Mouse (Mus musculus): ENCODE data around the gene Med25. TPM values are rescaled to one million over a fixed set of nuclear protein-coding genes. Genes with fewer than 3 reads are reported as not detected.
"Not testable (repeated sequence)": the region's sequence is repeated elsewhere in the genome, so short reads cannot be mapped to it uniquely, and the experiment has no call there.

Med25 gene
- polyA plus RNA-seq, 1 experiment = 105 TPM

DNA sequence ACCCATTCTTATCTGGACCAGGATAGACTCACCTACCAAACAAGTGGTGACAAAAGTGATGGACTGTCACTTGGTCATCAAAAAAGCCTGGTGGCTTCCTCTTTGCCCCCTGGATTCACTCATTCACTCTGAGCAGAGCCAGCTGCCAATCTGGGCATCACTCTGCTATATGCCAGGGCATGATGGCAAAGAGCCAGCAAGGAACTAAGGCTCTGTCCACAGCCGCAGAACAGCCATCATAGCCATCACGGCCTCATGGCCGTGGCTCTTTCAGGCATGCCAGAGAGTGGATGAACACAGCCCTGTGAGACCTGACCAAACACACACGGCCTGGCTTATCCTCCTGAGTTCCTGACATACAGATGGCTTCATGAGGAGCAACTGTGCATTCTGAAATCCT lies 1.8 kb downstream of the Med25 start:
- Histone ChIP-seq H3K4me1 (ENCODE audit: control insufficient read depth, insufficient read depth, low read length) (peaks cover 32% of the 10 kb centered on the region), H3K27me3 (ENCODE audit: control insufficient read depth, insufficient read depth, low read length) (no peaks in the 10 kb centered on the region), H3K27ac (ENCODE audit: insufficient read depth, low read length) (no peak overlapping the region), H3K4me3 (replicated peaks; ENCODE audit: insufficient read depth, low read depth, low read length) (peak overlapping the region; percentile 36)
- no peak for TF ChIP-seq CTCF (IDR thresholded peaks at IDR 0.05; ENCODE audit: borderline replicate concordance, insufficient read depth, low read depth, low read length)
- no peak for TF ChIP-seq POLR2A (IDR thresholded peaks at IDR 0.05; ENCODE audit: borderline replicate concordance, insufficient read depth, low read length)
- 3% methylated on average over 4 of the region's 4 CpGs for WGBS
- DNase-seq = peak in 1 of 2 experiments; percentile 36

DNA sequence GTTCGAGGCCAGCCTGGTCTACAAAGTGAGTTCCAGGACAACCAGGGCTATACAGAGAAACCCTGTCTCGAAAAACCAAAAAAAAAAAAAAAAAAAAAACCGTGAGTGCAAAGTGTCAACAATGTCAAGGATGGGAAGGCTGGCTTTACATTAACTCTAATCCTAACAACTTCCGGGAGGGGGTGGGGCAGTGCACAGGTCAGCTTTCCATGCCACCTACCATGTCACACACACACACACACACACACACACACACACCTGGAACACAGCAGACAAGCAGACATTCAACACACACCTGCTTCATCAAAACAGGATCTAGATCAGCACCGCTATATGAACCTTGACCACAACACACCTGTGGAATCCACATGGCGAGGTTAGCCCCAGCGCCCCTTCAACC lies 2.3 kb downstream of the Med25 start:
- WGBS = 78% methylated on average over 7 of the region's 7 CpGs
- H3K27ac ChIP-seq (ENCODE audit: insufficient read depth, low read length) = no peak overlapping the region
- H3K4me3 ChIP-seq (replicated peaks; ENCODE audit: insufficient read depth, low read depth, low read length) = no peak overlapping the region
- TF ChIP-seq POLR2A (IDR thresholded peaks at IDR 0.05; ENCODE audit: borderline replicate concordance, insufficient read depth, low read length) = no peak
- TF ChIP-seq CTCF (IDR thresholded peaks at IDR 0.05; ENCODE audit: borderline replicate concordance, insufficient read depth, low read depth, low read length) = no peak
- H3K27me3 ChIP-seq (ENCODE audit: control insufficient read depth, insufficient read depth, low read length) = no peaks in the 10 kb centered on the region
- no peak for DNase-seq
- peaks cover 36% of the 10 kb centered on the region for H3K4me1 ChIP-seq (ENCODE audit: control insufficient read depth, insufficient read depth, low read length)

GRCm38 (mm10) chr7:44888256-44889105 lies 4.0 kb downstream of the Med25 start:
- H3K27me3 ChIP-seq (ENCODE audit: control insufficient read depth, insufficient read depth, low read length) = no peaks in the 10 kb centered on the region
- no peak for TF ChIP-seq POLR2A (IDR thresholded peaks at IDR 0.05; ENCODE audit: borderline replicate concordance, insufficient read depth, low read length)
- H3K4me1 ChIP-seq (ENCODE audit: control insufficient read depth, insufficient read depth, low read length) = peaks cover 47% of the 10 kb centered on the region
- H3K27ac ChIP-seq (ENCODE audit: insufficient read depth, low read length) = peak overlapping the region; percentile 68
- H3K4me3 ChIP-seq (replicated peaks; ENCODE audit: insufficient read depth, low read depth, low read length) = no peak overlapping the region
- WGBS = 8% methylated on average over 13 of the region's 13 CpGs
- peak in 1 of 2 experiments; percentile 32 for DNase-seq

DNA sequence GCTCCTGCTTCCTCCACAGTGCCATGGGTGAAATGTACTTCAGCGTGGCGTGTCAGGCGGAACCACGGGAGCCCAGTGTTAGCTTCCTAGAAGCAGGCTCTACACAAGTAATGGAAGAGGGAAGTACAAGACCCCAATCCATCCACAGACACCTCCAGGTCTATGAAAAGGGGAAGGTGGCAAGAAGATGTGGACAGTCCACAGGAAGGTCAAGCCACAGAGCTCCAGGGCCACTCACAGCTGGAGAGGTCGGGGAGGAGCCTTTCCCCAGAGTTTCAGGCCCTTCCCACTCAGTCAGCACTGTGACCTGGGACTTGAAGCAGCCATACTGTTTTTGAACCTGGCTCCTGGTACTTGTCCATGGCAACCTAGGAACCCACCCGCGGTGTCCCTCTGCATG lies 5.5 kb downstream of the Med25 start:
- H3K27ac ChIP-seq (ENCODE audit: insufficient read depth, low read length) = no peak overlapping the region; the same call in 1 of the 2 replicates
- H3K27me3 ChIP-seq (ENCODE audit: control insufficient read depth, insufficient read depth, low read length) = no peaks in the 10 kb centered on the region
- DNase-seq = no peak
- H3K4me3 ChIP-seq (replicated peaks; ENCODE audit: insufficient read depth, low read depth, low read length) = no peak overlapping the region
- peaks cover 47% of the 10 kb centered on the region for H3K4me1 ChIP-seq (ENCODE audit: control insufficient read depth, insufficient read depth, low read length)
- WGBS = 80% methylated on average over 7 of the region's 7 CpGs
- TF ChIP-seq CTCF (IDR thresholded peaks at IDR 0.05; ENCODE audit: borderline replicate concordance, insufficient read depth, low read depth, low read length) (no peak), POLR2A (IDR thresholded peaks at IDR 0.05; ENCODE audit: borderline replicate concordance, insufficient read depth, low read length) (no peak)

GRCm38 (mm10) chr7:44884637-44885036 lies 7.9 kb downstream of the Med25 start:
- 10% methylated on average over 5 of the region's 5 CpGs for whole genome bisulfite sequencing
- DNase-seq = peak; percentile 33 to 50
- H3K4me1 ChIP-seq (ENCODE audit: control insufficient read depth, insufficient read depth, low read length) = peaks cover 35% of the 10 kb centered on the region
- no peak overlapping the region for H3K4me3 ChIP-seq (replicated peaks; ENCODE audit: insufficient read depth, low read depth, low read length)
- H3K27ac ChIP-seq (ENCODE audit: insufficient read depth, low read length) = peak overlapping the region; percentile 11; the same call in 1 of the 2 replicates
- TF ChIP-seq CTCF (IDR thresholded peaks at IDR 0.05; ENCODE audit: borderline replicate concordance, insufficient read depth, low read depth, low read length) (no peak), POLR2A (IDR thresholded peaks at IDR 0.05; ENCODE audit: borderline replicate concordance, insufficient read depth, low read length) (no peak)
- no peaks in the 10 kb centered on the region for H3K27me3 ChIP-seq (ENCODE audit: control insufficient read depth, insufficient read depth, low read length)

DNA sequence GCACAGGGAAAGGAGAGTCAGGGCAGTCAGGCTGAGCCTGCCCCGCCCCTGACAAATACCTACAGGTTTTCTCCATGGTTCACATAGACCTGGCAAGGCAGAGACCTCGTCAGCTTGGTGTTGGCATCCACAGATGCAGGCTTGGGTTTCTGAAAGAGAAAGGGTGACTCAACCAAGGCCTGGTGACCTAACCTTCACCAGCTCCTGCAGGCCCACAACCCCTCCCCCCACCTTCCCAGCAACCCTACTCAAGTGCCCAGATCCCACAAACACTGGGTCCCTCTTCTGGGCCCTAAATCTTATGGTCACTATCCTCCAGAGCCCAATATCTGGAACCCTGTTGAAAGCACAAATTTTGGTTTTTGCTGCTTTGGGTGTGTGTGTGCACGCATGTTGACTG lies 9.5 kb downstream of the Med25 start:
- TF ChIP-seq POLR2A (IDR thresholded peaks at IDR 0.05; ENCODE audit: borderline replicate concordance, insufficient read depth, low read length) = no peak
- no peak for TF ChIP-seq CTCF (IDR thresholded peaks at IDR 0.05; ENCODE audit: borderline replicate concordance, insufficient read depth, low read depth, low read length)
- 90% methylated on average over 3 of the region's 3 CpGs for WGBS
- Histone ChIP-seq H3K27me3 (ENCODE audit: control insufficient read depth, insufficient read depth, low read length) (no peaks in the 10 kb centered on the region), H3K4me1 (ENCODE audit: control insufficient read depth, insufficient read depth, low read length) (peaks cover 25% of the 10 kb centered on the region), H3K4me3 (replicated peaks; ENCODE audit: insufficient read depth, low read depth, low read length) (no peak overlapping the region), H3K27ac (ENCODE audit: insufficient read depth, low read length) (no peak overlapping the region)
- DNase-seq = no peak

DNA sequence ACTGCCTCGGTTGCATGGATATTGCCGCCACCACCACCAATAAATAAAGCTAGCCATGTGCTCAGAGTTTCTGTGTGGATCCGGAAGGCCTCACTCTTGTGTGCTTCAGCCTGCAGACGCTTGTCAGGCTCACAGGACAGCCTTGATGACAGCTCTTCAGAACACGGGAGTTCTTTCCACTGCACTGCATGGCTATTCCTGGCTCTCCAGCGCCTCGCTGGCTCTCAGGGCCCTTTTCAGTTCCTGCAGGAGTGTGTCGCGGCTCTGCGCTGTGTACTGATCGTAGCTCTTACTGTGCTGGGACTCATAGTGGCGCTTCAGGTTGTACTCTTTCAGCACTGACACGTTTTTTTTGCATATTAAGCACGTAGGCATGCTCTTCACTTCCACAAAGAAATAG lies 14.7 kb downstream of the Med25 start:
- DNase-seq = no peak
- Histone ChIP-seq H3K4me3 (replicated peaks; ENCODE audit: insufficient read depth, low read depth, low read length) (no peak overlapping the region), H3K27me3 (ENCODE audit: control insufficient read depth, insufficient read depth, low read length) (no peaks in the 10 kb centered on the region), H3K27ac (ENCODE audit: insufficient read depth, low read length) (no peak overlapping the region), H3K4me1 (ENCODE audit: control insufficient read depth, insufficient read depth, low read length) (no peaks in the 10 kb centered on the region)
- 76% methylated on average over 14 of the region's 14 CpGs for WGBS
- TF ChIP-seq CTCF (IDR thresholded peaks at IDR 0.05; ENCODE audit: borderline replicate concordance, insufficient read depth, low read depth, low read length) (no peak), POLR2A (IDR thresholded peaks at IDR 0.05; ENCODE audit: borderline replicate concordance, insufficient read depth, low read length) (no peak)

DNA sequence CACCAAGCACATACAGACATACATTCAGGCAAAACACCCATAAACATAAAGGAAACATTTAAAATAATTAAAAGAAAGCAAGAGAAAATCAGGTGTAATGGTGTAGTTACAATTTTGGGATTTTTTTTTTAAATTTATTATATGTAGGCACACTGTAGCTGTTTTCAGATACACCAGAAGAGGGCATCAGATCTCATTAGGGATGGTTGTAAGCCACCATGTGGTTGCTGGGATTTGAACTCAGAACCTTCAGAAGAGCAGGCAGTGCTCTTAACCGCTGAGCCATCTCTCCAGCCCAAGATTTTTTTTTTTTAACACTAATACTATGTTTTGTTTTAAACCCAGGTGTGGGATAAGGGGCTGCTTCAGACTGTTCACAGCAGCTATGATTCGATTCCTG lies 20.7 kb downstream of the Med25 start:
- 97% methylated on average over 2 of the region's 2 CpGs for WGBS
- H3K27me3 ChIP-seq (ENCODE audit: control insufficient read depth, insufficient read depth, low read length); H3K27ac ChIP-seq (ENCODE audit: insufficient read depth, low read length); H3K4me3 ChIP-seq (replicated peaks; ENCODE audit: insufficient read depth, low read depth, low read length); DNase-seq; H3K4me1 ChIP-seq (ENCODE audit: control insufficient read depth, insufficient read depth, low read length): not testable (repeated sequence)

All from cerebellum, adult 2 months (tissue).